Mouse (Mus musculus) v-Abl transformed pro-B cells (cell line): ENCODE results near the gene Tmem35b.
"Not testable (repeated sequence)": the region's sequence is repeated elsewhere in the genome, so short reads cannot be mapped to it uniquely, and the experiment has no call there.

Experiments
- in situ Hi-C, 2 experiments: fragments of 400-800 bp; cut with MboI; formaldehyde crosslinking; loops; one replicate each; pipeline ENCODE4 v1.15.1; 2025; ENCODE audit not compliant: unreplicated experiment in 2 of 2

Gene Tmem35b

GRCm38 (mm10) chr4:127123391-127123790, at the start of gene Tmem35b:
Tmem35b (plus strand) TSS chr4:127123691.
- in situ Hi-C loops, result loop anchor here in 1 of 2 experiments (10.0 kb wide), 1 partner anchor 111 kb away; no protein-coding TSS in a partner anchor

DNA sequence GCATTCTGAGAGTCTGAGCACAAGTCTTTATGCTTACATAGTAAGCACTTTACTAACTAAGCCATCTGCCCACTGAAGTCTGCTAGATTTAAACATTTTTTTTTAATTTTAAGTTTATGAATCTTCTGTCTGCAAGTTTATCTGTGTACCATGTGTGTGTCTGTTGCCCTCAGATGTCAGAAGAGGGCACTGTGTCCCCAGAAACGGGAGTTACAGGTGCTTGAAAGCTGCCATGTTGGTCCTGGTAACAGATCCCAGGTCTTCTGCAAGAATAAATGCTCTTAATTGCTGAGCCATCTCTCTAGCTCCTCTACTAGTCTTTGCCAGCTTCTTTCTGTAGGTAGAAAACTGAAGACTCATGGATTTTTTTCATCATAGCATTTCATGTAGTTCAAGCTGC, 48.6 kb upstream of the Tmem35b start:
- in situ Hi-C loops, result loop anchor here in 1 of 2 experiments (25.0 kb wide), 1 partner anchor 162 kb away; the partner anchor contains the start of gene Smim12

GRCm38 (mm10) chr4:127076875-127077548, 46.5 kb upstream of the Tmem35b start, which contains the start of gene Zmym6:
Zmym6 (plus strand) TSS chr4:127077383.
- in situ Hi-C loops, result no loop called here

GRCm38 (mm10) chr4:127080806-127081205, 42.7 kb upstream of the Tmem35b start:
- in situ Hi-C loops, result loop anchor here in 1 of 2 experiments (5.0 kb wide), 1 partner anchor 161 kb away; the partner anchor contains the start of gene Smim12

DNA sequence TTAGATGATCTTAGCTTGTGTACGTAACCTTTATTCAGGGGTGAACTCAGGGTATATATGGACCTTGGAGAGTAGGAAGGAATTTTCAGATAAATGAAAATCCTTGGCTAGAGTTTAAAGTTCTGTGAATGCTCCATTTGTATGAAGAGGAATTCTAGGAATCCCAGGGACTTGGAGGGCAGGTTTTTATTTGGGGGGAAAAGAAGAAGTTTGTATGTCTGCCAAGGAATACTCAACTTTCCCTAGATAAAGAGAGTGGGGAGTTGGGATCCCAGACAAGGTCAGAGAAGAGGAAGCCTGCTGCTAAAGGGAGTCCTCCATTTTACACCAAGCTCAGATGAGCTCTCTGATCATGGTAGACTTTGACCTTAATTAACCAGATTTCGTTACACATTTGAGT, 40.4 kb upstream of the Tmem35b start:
- in situ Hi-C loops, result loop anchor here in 1 of 2 experiments (5.0 kb wide), 1 partner anchor 159 kb away; the partner anchor contains the start of gene Smim12

DNA sequence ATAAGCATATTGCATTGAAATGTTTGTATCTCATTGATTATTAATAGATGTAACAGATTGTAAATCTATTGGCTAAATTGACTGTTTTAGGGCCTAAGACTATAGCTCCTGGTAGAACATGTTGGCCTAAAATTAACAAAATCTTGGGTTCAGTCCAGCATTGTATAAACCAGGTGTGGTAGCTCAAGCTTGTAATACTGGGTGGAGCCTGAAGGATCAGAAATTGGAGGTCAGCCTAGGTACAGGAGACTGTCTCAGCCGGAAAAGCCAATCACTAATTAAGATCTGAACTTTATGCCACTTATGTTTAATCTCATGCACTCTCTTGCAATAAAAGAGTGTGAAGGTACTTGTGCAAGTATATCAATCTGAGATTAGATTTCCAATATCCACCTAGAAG, 37.7 kb upstream of the Tmem35b start:
- in situ Hi-C loops, result no loop called here

DNA sequence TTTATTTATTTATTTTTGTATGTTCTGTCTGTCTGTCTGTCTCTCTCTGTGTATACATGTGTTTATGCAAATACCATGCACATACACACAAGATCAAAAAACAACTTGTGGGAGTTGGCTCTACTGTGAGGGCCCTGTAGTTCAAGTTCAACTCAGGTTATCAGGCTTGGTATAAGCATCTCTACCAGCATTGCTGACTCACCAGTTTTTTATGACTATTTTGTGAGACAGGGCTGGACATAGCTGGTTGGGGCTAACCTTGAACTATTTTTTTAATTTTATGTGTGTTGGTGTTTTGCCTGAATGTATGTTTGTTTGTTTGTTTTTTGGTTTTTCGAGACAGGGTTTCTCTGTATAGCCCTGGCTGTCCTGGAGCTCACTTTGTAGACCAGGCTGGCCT, 32.3 kb upstream of the Tmem35b start:
- in situ Hi-C loops, result no loop called here

- in situ Hi-C loops, result no loop called here
Measured at GRCm38 (mm10) chr4:127095090-127095489, 28.4 kb upstream of the Tmem35b start.

DNA sequence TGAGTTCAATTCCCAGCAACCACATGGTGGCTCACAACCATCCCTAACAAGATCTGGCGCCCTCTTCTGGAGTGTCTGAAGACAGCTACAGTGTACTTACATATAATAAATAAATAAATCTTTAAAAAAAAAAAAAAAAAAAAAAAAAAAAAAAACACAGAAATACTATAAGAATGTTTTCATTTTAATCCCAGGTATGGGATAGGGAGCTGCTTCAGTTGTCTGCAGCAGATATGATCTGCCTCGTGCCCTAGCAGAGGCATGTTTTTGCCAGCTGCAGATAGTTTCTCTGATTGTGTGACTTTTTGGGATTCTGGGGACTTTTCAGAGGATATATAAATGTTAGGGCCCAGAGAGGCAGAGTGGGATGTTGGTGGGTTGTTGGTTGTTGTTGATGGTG, 23.9 kb upstream of the Tmem35b start:
- in situ Hi-C loops, result not testable (repeated sequence)

DNA sequence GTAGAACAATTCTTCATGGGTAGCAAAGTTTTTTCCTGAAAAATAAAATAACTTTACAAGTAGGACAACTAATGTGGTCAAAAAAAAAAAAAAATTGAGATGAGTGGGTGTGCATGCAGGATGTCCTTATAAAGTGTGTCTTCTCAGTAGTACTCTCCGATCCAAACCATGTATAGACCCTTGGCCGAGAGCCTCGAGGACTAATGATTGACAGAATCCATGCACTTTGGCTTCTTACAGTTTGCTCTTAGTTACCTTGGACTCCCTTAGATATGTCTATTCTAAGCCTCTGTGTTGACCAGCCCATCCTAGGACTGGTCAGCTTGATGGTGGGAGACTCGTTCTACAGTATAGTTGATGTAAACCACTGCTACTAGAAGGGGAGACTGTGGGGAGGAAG, 15.9 kb upstream of the Tmem35b start:
- in situ Hi-C loops, result no loop called here

DNA sequence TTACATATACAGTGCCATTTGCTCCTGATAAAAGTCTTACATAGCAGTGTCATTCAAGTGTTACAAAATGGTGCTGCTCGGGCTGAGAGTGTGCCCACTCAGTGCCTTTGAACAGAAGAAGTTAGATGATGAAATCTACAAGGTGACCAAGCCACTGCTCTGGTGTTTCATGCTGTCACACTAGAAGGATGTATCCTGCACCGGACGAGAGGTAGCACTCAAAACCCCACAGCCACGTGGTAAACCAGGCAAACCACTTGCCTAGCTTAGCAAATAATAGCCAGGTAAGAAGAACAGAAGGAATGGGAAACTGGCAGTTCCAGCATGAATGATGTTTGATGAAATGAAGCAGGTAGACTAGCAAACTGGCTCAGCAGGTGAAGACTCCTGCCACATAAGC, 12.9 kb upstream of the Tmem35b start:
- in situ Hi-C loops, result no loop called here

- in situ Hi-C loops, result loop anchor here in 1 of 2 experiments (10.0 kb wide), 1 partner anchor 110 kb away; no protein-coding TSS in a partner anchor
Measured at GRCm38 (mm10) chr4:127124331-127124730, 840 bp downstream of the Tmem35b start.

- in situ Hi-C loops, result loop anchor here in 1 of 2 experiments (10.0 kb wide), 1 partner anchor 109 kb away; no protein-coding TSS in a partner anchor
Measured at GRCm38 (mm10) chr4:127125834-127126463, 2.5 kb downstream of the Tmem35b start.

DNA sequence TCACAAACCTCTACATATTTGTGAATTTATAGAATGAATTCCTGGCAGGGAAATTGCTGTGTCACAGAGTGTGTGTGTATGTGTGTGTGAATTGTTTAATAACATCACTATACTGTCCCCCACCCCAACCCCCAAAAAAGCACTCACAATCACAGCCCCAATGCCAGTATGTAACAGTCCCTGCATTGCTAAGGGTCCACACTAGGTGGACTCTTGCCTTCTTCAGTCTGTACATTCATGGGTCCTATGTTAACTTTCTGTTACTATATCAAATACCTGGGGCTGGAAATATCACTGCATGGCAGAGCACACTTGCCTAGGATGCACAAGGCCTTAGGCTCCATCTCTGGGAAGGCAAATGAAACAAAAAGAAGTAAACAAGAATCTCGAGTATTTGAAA, 11.2 kb downstream of the Tmem35b start:
- in situ Hi-C loops, result no loop called here

DNA sequence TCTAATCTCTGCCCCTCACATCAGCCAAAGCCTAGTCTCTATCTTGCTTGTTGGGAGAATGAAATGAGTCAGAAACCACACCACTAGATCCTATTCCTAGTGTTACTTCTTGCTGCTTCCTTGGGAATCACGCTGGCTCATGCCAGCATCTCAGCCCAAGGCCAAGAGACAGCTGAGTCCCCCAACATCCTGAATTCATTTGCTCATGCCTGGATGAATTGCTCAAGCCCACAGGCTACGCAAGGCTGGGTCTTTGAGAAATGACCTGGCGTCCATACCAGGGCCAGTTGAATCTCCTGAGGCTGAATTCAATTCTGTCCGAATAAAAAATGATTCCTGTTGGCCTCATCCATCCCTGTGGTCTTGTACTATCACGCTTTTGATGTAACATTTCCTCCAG, 14.1 kb downstream of the Tmem35b start:
- in situ Hi-C loops, result no loop called here

DNA sequence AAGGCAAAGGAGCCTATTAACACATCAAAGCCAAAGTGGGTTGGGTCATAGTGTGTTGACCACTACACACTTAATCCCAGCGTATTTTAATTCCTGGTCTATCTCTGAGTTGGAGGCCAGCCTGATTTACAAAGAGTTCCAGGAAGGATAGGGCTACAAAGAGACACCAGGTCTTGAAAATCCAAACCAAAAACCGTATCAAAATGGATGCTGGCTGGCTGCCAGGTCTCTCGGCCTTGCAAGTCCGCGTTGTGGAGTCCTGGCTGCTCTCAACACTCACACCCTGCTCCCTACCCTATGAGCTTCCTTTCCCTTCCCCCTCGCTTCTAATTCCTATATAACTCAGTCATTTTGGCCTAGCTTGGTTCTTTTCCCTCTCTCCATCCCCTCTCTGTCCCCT, 15.0 kb downstream of the Tmem35b start:
- in situ Hi-C loops, result no loop called here

GRCm38 (mm10) chr4:127150031-127150430, 26.5 kb downstream of the Tmem35b start:
- in situ Hi-C loops, result no loop called here

DNA sequence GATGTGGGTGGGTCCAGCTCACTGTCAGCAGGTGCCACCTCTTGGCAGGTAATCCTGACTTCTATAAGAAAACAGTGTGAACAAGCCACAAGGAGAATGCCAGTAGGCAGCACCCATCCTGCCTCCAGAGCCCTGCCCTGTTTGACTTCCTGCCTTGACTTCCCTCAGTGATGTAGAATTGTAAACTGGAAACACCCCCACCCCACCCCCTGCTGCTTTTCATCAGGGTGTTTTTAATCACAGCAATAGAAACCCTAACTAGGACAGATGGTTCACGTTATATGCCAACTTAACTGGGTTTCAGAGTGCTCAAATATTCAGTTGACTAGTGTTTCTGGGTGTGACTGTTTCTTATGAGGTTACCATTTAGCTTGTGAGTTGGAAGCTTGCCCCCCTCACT, 29.9 kb downstream of the Tmem35b start:
- in situ Hi-C loops, result no loop called here

- in situ Hi-C loops, result no loop called here
Measured at GRCm38 (mm10) chr4:127155757-127156156, 32.3 kb downstream of the Tmem35b start.

DNA sequence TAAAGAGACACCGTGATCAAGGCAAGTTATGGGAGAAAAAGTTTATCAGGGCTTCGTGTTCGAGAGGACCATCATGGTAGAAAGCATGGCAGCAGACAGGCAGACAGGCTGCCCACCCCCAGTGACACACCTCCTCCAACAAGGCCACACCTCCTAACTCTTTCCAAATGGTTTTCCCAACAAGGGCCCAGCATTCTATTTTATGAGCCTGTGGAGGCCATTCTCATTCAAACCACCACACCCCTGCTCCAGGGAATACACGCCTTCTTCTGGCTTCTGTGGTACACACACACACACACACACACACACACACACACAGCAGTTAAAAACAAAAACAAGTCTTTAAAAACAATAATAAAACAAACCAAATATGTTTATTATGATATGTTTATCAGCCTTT, 34.3 kb downstream of the Tmem35b start:
- in situ Hi-C loops, result no loop called here

GRCm38 (mm10) chr4:127163926-127164325, 40.4 kb downstream of the Tmem35b start:
- in situ Hi-C loops, result no loop called here

- in situ Hi-C loops, result no loop called here
Measured at GRCm38 (mm10) chr4:127167096-127167495, 43.6 kb downstream of the Tmem35b start.
